Mouse (Mus musculus): ENCODE data around the gene Trim41. TPM values are rescaled to one million over a fixed set of nuclear protein-coding genes. Genes with fewer than 3 reads are reported as not detected.

Trim41 gene
- 1 to 10 TPM; 1.6 to 1.9 TPM for polyA plus RNA-seq (2017; shearing (Covaris generic))

GRCm38 (mm10) chr11:48816800-48817665, at the start of gene Trim41:
Gene Trim41, minus strand, starts transcription at chr11:48817353.

GRCm38 (mm10) chr11:48825979-48826751, 9.0 kb upstream of the Trim41 start, which contains the start of the genes Trim7 and Gm12184:
Gene Trim7, plus strand, starts transcription at chr11:48826140.
Gene Gm12184, minus strand, starts transcription at chr11:48826655.

GRCm38 (mm10) chr11:48799921-48800701, 17.0 kb downstream of the Trim41 start, which contains the start of gene Rack1:
Gene Rack1, plus strand, starts transcription at chr11:48800332.

Other genes with a start within 250 kb of the Trim41 start
- 100 to 1,000 TPM; 607 to 930 TPM for gene Rack1, start 17.0 kb downstream of the Trim41 start, polyA plus RNA-seq (2017; shearing (Covaris generic))
- gene Trim7, start 8.8 kb upstream of the Trim41 start, polyA plus RNA-seq (2017; shearing (Covaris generic)): under 1 TPM; 0.70 to 0.99 TPM
- gene Gm12184, start 9.3 kb upstream of the Trim41 start, polyA plus RNA-seq (2017; shearing (Covaris generic)): 1 to 10 TPM; 4.9 to 5.0 TPM
- gene Irgm1, start 54.3 kb upstream of the Trim41 start, polyA plus RNA-seq (2017; shearing (Covaris generic)): 100 to 1,000 TPM; 184 to 211 TPM
- 1 to 10 TPM; 1.3 to 1.4 TPM for gene Gm5431, start 84.9 kb upstream of the Trim41 start, polyA plus RNA-seq (2017; shearing (Covaris generic))
- 100 to 1,000 TPM; 135 to 194 TPM for gene Psme2b, start 128.8 kb upstream of the Trim41 start, polyA plus RNA-seq (2017; shearing (Covaris generic))
- gene Olfr56, start 161.5 kb upstream of the Trim41 start, polyA plus RNA-seq (2017; shearing (Covaris generic)): 1 to 10 TPM; 1.3 to 1.4 TPM
- gene 9930111J21Rik1, start 162.0 kb upstream of the Trim41 start, polyA plus RNA-seq (2017; shearing (Covaris generic)): 100 to 1,000 TPM; 111 to 163 TPM
- 1 to 10 TPM; 4.8 to 6.1 TPM for gene Gm12185, start 174.9 kb upstream of the Trim41 start, polyA plus RNA-seq (2017; shearing (Covaris generic))
- gene Tgtp1, start 176.8 kb upstream of the Trim41 start, polyA plus RNA-seq (2017; shearing (Covaris generic)): 100 to 1,000 TPM; 236 to 376 TPM
- gene 9930111J21Rik2, start 233.9 kb upstream of the Trim41 start, polyA plus RNA-seq (2017; shearing (Covaris generic)): 10 to 100 TPM; 60.5 to 94.4 TPM
- gene Tgtp2, start 246.9 kb upstream of the Trim41 start, polyA plus RNA-seq (2017; shearing (Covaris generic)): 100 to 1,000 TPM; 342 to 358 TPM